Mouse (Mus musculus) thymus, postnatal 25 days (tissue): ENCODE data around the gene Ctxn1.

Experiments used
- DNase-seq: peaks from one replicate; pipeline ENCODE4 v3.0.0; 2022

Gene Ctxn1

GRCm38 (mm10) chr8:4212809-4213209 is 46.3 kb downstream of the Ctxn1 start:
- no peak for DNase-seq

- DNase-seq = no peak
These were observed 48.0 kb downstream of the Ctxn1 start for GRCm38 (mm10) chr8:4211097-4211496.
